Mouse (Mus musculus): ENCODE data around the gene Ncapg.

GRCm38 (mm10) chr5:45670894-45671494 is 1.3 kb downstream of the Ncapg start:
- TF ChIP-seq ZC3H11A (IDR thresholded peaks at IDR 0.05; ENCODE audit: low read depth, low read length) (no peak), POLR2A (IDR thresholded peaks at IDR 0.05; ENCODE audit: low read depth, low read length) (no peak), EP300 (IDR thresholded peaks at IDR 0.05; ENCODE audit: low read length) (no peak), CTCF (conservative IDR thresholded peaks at IDR 0.05 in 1 of 2, IDR thresholded peaks at IDR 0.05 in 1 of 2; ENCODE audit: low read depth in 2 of 2, low read length in 2 of 2) (no peak), ETS1 (conservative IDR thresholded peaks at IDR 0.05; ENCODE audit: low read depth, low read length) (no peak), TCF12 (IDR thresholded peaks at IDR 0.05; ENCODE audit: low read depth, low read length) (no peak), USF1 (IDR thresholded peaks at IDR 0.05; ENCODE audit: low read depth, low read length) (no peak), NRF1 (IDR thresholded peaks at IDR 0.05; ENCODE audit: low read depth, low read length) (no peak), MAZ (IDR thresholded peaks at IDR 0.05; ENCODE audit: low read depth, low read length) (no peak), USF2 (conservative IDR thresholded peaks at IDR 0.05; ENCODE audit: low read depth, low read length) (no peak), NELFE (IDR thresholded peaks at IDR 0.05; ENCODE audit: low read depth, low read length) (no peak)

Measured in CH12.LX (cell line).